Mouse (Mus musculus): ENCODE data around the gene Gm49450. TPM values are rescaled to one million over a fixed set of nuclear protein-coding genes. Genes with fewer than 3 reads are reported as not detected.
A peak's percentile ranks its signal among the peaks of the same experiment; 100 is the strongest.

Gm49450 gene
- polyA plus RNA-seq, 1 experiment: 82.1 TPM

DNA sequence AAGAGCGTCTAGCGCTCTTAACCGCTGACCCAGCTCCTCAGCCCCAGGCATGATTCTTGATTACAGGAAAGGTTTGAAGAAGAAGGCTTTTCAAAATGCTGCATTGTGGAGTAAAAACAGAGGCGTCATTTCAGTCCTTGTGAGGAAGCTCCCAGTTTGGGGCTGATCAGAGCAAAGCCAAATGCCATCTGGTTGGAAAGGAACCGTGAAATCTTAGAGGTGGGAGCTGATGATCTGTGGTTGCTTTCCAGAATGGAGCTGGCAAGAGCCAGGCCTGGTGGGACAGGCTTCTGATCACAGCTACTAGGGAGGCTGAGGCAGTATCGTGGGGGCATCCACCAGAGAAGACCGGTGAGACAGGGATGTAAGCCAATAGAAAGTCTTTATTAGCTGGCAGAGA is 43.5 kb upstream of the Gm49450 start:
- Histone ChIP-seq H3K4me3 (ENCODE audit: control insufficient read depth, insufficient read depth, low read length) (no peak overlapping the region), H3K27me3 (ENCODE audit: control insufficient read depth, insufficient read depth, low read length) (no peaks in the 10 kb centered on the region), H3K27ac (ENCODE audit: control insufficient read depth, insufficient read depth, low read length) (no peak overlapping the region), H3K36me3 (ENCODE audit: control insufficient read depth, insufficient read depth, low read length) (no peaks in the 10 kb centered on the region), H3K4me1 (replicated peaks; ENCODE audit: control insufficient read depth, insufficient read depth, low read length) (peaks cover 10% of the 10 kb centered on the region; the same call in 1 of the 2 replicates)
- DNase-seq: no peak
- WGBS: 90% methylated on average over 7 of the region's 7 CpGs
- TF ChIP-seq POLR2A (IDR thresholded peaks at IDR 0.05; ENCODE audit: control insufficient read depth, extremely low read depth, insufficient read depth, low read length, poor library complexity): no peak
- no peak for TF ChIP-seq CTCF (IDR thresholded peaks at IDR 0.05; ENCODE audit: borderline replicate concordance, control insufficient read depth, extremely low read depth, insufficient read depth, low read length, poor library complexity)

DNA sequence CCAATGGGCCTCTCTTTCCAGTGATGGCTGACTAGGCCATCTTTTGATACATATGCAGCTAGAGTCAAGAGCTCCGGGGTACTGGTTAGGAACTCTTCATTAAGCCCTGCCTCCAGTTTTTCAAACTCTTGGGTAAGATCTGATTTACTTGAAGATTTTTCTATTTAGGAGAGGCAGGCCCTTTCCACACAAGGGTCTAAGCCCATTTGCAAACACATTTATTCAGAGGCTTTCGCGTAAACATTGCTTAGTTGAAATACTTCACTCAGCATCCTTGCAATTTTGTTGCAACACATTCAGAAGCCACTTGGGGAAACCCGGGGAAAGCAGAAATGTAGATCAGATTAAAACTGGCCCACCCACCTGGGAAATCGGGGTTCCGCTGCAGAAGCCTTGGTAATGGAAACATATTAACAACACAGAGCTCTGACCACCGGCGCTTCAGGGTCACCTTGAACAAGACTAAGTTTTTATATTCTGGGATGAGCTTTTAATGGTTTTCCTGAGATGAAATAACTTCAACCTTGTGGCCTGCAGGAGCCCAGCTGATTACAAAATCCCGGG is 41.7 kb upstream of the Gm49450 start:
- Histone ChIP-seq H3K36me3 (ENCODE audit: control insufficient read depth, insufficient read depth, low read length) (no peaks in the 10 kb centered on the region), H3K4me1 (replicated peaks; ENCODE audit: control insufficient read depth, insufficient read depth, low read length) (peaks cover 6% of the 10 kb centered on the region; the same call in 1 of the 2 replicates), H3K27ac (ENCODE audit: control insufficient read depth, insufficient read depth, low read length) (no peak overlapping the region), H3K27me3 (ENCODE audit: control insufficient read depth, insufficient read depth, low read length) (no peaks in the 10 kb centered on the region), H3K4me3 (ENCODE audit: control insufficient read depth, insufficient read depth, low read length) (no peak overlapping the region)
- TF ChIP-seq CTCF (IDR thresholded peaks at IDR 0.05; ENCODE audit: borderline replicate concordance, control insufficient read depth, extremely low read depth, insufficient read depth, low read length, poor library complexity) (no peak), POLR2A (IDR thresholded peaks at IDR 0.05; ENCODE audit: control insufficient read depth, extremely low read depth, insufficient read depth, low read length, poor library complexity) (no peak)
- WGBS: 88% methylated on average over 9 of the region's 9 CpGs
- no peak for DNase-seq

DNA sequence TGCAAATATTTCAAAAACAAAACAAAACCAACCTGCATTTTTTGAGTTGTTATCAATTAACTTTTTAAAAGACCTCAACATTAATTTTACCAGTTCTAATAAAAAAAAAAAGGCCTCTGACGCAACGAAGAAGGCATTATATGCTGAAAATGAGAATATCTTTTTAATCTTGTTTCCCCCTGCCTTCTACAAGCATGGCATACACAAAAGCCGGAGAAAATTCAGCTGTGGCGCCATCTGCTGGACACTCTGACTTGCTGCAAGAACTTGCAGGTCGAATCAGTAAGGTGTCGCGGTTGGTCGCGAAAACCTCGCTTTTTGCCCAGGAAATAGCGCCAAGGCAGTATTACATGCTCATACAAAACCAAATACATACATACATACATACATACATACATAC is 40.5 kb upstream of the Gm49450 start:
- Histone ChIP-seq H3K27ac (ENCODE audit: control insufficient read depth, insufficient read depth, low read length) (no peak overlapping the region), H3K4me3 (ENCODE audit: control insufficient read depth, insufficient read depth, low read length) (no peak overlapping the region), H3K27me3 (ENCODE audit: control insufficient read depth, insufficient read depth, low read length) (no peaks in the 10 kb centered on the region), H3K4me1 (replicated peaks; ENCODE audit: control insufficient read depth, insufficient read depth, low read length) (peaks cover 6% of the 10 kb centered on the region; the same call in 1 of the 2 replicates), H3K36me3 (ENCODE audit: control insufficient read depth, insufficient read depth, low read length) (no peaks in the 10 kb centered on the region)
- TF ChIP-seq CTCF (IDR thresholded peaks at IDR 0.05; ENCODE audit: borderline replicate concordance, control insufficient read depth, extremely low read depth, insufficient read depth, low read length, poor library complexity) (peak; percentile 84; the same call in 1 of the 2 replicates), POLR2A (IDR thresholded peaks at IDR 0.05; ENCODE audit: control insufficient read depth, extremely low read depth, insufficient read depth, low read length, poor library complexity) (no peak)
- peak; percentile 82 for DNase-seq
- WGBS: under 1% methylated on average over 11 of the region's 11 CpGs

DNA sequence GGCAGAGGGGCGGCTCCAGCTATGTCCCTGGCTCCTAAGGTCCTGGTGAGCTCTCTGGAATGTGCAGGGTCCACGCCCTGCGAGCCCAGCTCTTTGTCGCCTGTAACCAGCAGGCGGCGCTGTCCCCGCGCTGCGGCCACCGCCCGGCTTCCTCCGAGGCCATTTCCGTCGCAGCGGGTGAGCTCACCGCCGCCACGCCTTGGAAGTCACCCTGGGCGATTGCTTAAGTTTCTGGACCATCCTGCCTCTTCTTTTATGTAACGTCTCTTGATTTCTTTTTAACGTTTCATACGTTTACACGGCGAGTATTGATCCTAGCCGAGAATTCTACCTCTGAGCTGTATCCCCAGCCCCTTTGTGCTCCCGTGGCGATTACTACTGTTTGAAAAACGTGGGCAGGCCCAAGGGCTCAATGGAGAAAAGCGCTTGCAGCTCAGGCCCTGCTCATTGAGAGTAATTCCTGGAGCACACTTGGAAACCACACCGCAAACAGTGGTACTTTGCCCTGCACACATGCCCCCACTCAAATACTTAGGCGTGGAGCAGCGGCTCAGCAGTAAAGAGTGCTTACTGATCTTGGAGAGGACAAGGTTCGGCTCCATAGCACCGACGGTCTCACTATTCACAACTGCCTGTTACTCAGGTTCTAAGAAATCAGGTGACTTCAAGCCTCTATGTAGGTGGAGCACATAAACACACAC is 39.9 kb upstream of the Gm49450 start:
- peak overlapping the region; percentile 78 for H3K27ac ChIP-seq (ENCODE audit: control insufficient read depth, insufficient read depth, low read length)
- no peaks in the 10 kb centered on the region for H3K27me3 ChIP-seq (ENCODE audit: control insufficient read depth, insufficient read depth, low read length)
- H3K4me3 ChIP-seq (ENCODE audit: control insufficient read depth, insufficient read depth, low read length): peak overlapping the region; percentile 52
- peaks cover 6% of the 10 kb centered on the region; the same call in 1 of the 2 replicates for H3K4me1 ChIP-seq (replicated peaks; ENCODE audit: control insufficient read depth, insufficient read depth, low read length)
- WGBS: 4% methylated on average over 35 of the region's 35 CpGs
- peak; percentile 100 for TF ChIP-seq CTCF (IDR thresholded peaks at IDR 0.05; ENCODE audit: borderline replicate concordance, control insufficient read depth, extremely low read depth, insufficient read depth, low read length, poor library complexity)
- TF ChIP-seq POLR2A (IDR thresholded peaks at IDR 0.05; ENCODE audit: control insufficient read depth, extremely low read depth, insufficient read depth, low read length, poor library complexity): peak; percentile 86
- peak; percentile 93 for DNase-seq
- H3K36me3 ChIP-seq (ENCODE audit: control insufficient read depth, insufficient read depth, low read length): no peaks in the 10 kb centered on the region

DNA sequence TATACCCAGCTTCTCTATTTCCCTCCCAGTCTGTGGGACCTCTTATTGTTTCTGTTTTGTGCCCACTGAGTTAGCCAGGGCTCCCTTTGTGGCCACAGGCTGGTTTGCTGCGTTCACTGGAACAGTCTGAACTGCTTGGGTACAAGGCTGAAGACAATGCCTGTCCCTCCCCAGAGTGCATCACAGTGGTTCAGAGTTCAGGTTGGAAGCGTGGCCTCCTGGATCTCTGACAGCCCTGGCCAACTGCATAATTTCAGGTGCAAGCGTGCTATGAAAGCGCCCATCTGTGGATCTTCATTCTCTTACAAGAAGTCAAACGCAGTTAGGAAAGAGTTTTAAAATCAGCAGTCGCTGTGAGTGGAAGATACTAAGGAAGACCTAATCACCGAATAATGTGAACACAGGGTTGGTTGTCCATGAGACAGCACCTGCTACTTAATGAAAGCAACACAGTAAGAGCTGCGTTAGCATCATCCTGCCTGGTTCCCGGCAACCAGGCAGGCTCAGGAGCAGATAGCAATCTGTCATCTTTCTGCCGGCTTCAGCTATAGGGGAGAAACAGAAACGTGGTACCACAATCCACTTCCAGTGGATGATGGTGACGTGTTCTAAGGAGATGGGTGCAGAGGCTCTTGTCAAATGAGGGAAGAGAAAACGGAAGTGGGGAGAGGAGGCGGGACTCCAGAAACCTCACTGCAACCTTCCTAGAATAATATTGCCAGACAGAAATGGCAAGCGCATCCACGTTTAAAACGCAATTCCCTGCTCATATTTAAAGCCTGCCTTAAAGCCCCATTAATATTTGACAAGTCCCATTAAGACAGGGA is 38.9 kb upstream of the Gm49450 start:
- H3K4me3 ChIP-seq (ENCODE audit: control insufficient read depth, insufficient read depth, low read length): no peak overlapping the region

DNA sequence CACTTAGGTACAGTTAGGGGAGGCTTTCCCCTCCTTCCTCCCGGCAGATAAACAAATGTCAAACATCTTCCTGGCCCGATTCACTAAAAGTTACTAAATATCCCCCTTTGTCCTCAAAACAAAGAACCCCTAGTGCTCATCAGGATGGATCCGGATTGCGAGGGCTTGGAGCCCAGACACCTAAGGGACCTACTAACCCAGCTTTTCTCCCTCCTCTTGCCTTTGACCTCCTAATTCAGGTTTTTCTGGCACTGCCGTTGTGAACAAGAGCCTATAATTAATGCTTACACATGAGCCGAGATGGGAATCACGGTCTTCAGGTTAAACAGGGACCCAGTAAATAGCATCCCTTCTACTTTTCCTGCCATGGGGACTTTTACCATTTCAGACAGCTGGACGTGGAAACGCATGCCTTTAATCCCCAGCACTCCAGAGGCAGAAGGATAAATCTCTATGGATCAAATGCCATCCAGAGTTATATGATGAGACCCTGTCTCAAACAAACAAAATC is 38.2 kb upstream of the Gm49450 start:
- Histone ChIP-seq H3K27me3 (ENCODE audit: control insufficient read depth, insufficient read depth, low read length) (no peaks in the 10 kb centered on the region), H3K36me3 (ENCODE audit: control insufficient read depth, insufficient read depth, low read length) (no peaks in the 10 kb centered on the region), H3K27ac (ENCODE audit: control insufficient read depth, insufficient read depth, low read length) (no peak overlapping the region), H3K4me1 (replicated peaks; ENCODE audit: control insufficient read depth, insufficient read depth, low read length) (peaks cover 6% of the 10 kb centered on the region; the same call in 1 of the 2 replicates), H3K4me3 (ENCODE audit: control insufficient read depth, insufficient read depth, low read length) (no peak overlapping the region)
- WGBS: 93% methylated on average over 9 of the region's 9 CpGs
- no peak for DNase-seq
- TF ChIP-seq POLR2A (IDR thresholded peaks at IDR 0.05; ENCODE audit: control insufficient read depth, extremely low read depth, insufficient read depth, low read length, poor library complexity): no peak
- TF ChIP-seq CTCF (IDR thresholded peaks at IDR 0.05; ENCODE audit: borderline replicate concordance, control insufficient read depth, extremely low read depth, insufficient read depth, low read length, poor library complexity): no peak

More for the DNA sequence above, 38.9 kb upstream of the Gm49450 start:
- TF ChIP-seq POLR2A (IDR thresholded peaks at IDR 0.05; ENCODE audit: control insufficient read depth, extremely low read depth, insufficient read depth, low read length, poor library complexity): no peak
- TF ChIP-seq CTCF (IDR thresholded peaks at IDR 0.05; ENCODE audit: borderline replicate concordance, control insufficient read depth, extremely low read depth, insufficient read depth, low read length, poor library complexity): no peak
- 29% methylated on average over 17 of the region's 17 CpGs for WGBS
- Histone ChIP-seq H3K27me3 (ENCODE audit: control insufficient read depth, insufficient read depth, low read length) (no peaks in the 10 kb centered on the region), H3K27ac (ENCODE audit: control insufficient read depth, insufficient read depth, low read length) (no peak overlapping the region), H3K4me1 (replicated peaks; ENCODE audit: control insufficient read depth, insufficient read depth, low read length) (peaks cover 6% of the 10 kb centered on the region; the same call in 1 of the 2 replicates), H3K36me3 (ENCODE audit: control insufficient read depth, insufficient read depth, low read length) (no peaks in the 10 kb centered on the region)
- DNase-seq: peak; percentile 54
